Mouse (Mus musculus): ENCODE results near the gene Plekha4.

Gene Plekha4

GRCm38 (mm10) chr7:45568601-45569473 is 42.7 kb downstream of the Plekha4 start:
- 78% methylated on average over 10 of the region's 10 CpGs for WGBS

GRCm38 (mm10) chr7:45570103-45570741 is 44.1 kb downstream of the Plekha4 start, which contains the start of gene Bcat2:
TSS of gene Bcat2 (plus strand) at chr7:45570153.
- 1% methylated on average over 41 of the region's 42 CpGs for WGBS

GRCm38 (mm10) chr7:45571966-45572365 is 45.8 kb downstream of the Plekha4 start:
- WGBS = 55% methylated on average over 1 of the region's 1 CpGs

- 81% methylated on average over 8 of the region's 8 CpGs for WGBS
Observed at GRCm38 (mm10) chr7:45573954-45574353, 47.8 kb downstream of the Plekha4 start.

- WGBS = 91% methylated on average over 15 of the region's 15 CpGs
Observed at GRCm38 (mm10) chr7:45574472-45575379, 48.6 kb downstream of the Plekha4 start.

GRCm38 (mm10) chr7:45585923-45586322 is 59.8 kb downstream of the Plekha4 start:
- WGBS = 91% methylated on average over 6 of the region's 6 CpGs

GRCm38 (mm10) chr7:45587631-45588592 is 61.8 kb downstream of the Plekha4 start:
- 95% methylated on average over 23 of the region's 23 CpGs for WGBS

- under 1% methylated on average over 19 of the region's 19 CpGs for whole genome bisulfite sequencing
Observed at GRCm38 (mm10) chr7:45589173-45589572, 63.0 kb downstream of the Plekha4 start.

- 94% methylated on average over 5 of the region's 5 CpGs for WGBS
Observed at GRCm38 (mm10) chr7:45589898-45590297, 63.8 kb downstream of the Plekha4 start.

- WGBS = 64% methylated on average over 3 of the region's 3 CpGs
Observed at GRCm38 (mm10) chr7:45590874-45591273, 64.7 kb downstream of the Plekha4 start.

GRCm38 (mm10) chr7:45591880-45592279 is 65.8 kb downstream of the Plekha4 start:
- WGBS = 86% methylated on average over 7 of the region's 7 CpGs

- 23% methylated on average over 10 of the region's 10 CpGs for WGBS
Observed at GRCm38 (mm10) chr7:45593118-45593815, 67.1 kb downstream of the Plekha4 start.

- 87% methylated on average over 4 of the region's 4 CpGs for WGBS
Observed at GRCm38 (mm10) chr7:45595176-45595575, 69.0 kb downstream of the Plekha4 start.

- 94% methylated on average over 1 of the region's 1 CpGs for WGBS
Observed at GRCm38 (mm10) chr7:45596107-45596506, 70.0 kb downstream of the Plekha4 start.

GRCm38 (mm10) chr7:45597013-45597412 is 70.9 kb downstream of the Plekha4 start:
- WGBS = 94% methylated on average over 5 of the region's 5 CpGs

- 91% methylated on average over 6 of the region's 6 CpGs for WGBS
Observed at GRCm38 (mm10) chr7:45597527-45597926, 71.4 kb downstream of the Plekha4 start.

GRCm38 (mm10) chr7:45598960-45599879 is 73.1 kb downstream of the Plekha4 start:
- WGBS = 75% methylated on average over 18 of the region's 18 CpGs

Data from cerebral cortex, adult 2 months (tissue).